ENCODE assay signal across 18 mouse cellular contexts in genomic region chr5:118311251-118311650, GRCm38 (mm10).
"Had no signal": no experiment of that assay in that cellular context is flagged by ENCODE, and none has a peak within 500 bp of the region (broad histone marks: within the 10 kb centered on the region; RNA-seq: fewer than 3 reads in every experiment).

No protein-coding gene starts in this region.

- H3K9me3 ChIP-seq: midbrain, embryonic 10.5 days; midbrain, embryonic 13.5 days; neural tube, embryonic 13.5 days; neural tube, embryonic 15.5 days had no signal

- DNase-seq: lung, adult 18-20 months; lung, embryonic 14.5 days; lung, postnatal 10 days; lung, postnatal 4 days; retina, postnatal 1 day; right cerebral cortex, adult 18-20 months; right cerebral cortex, postnatal 25 days; right cerebral cortex, postnatal 4 days; spleen, adult 18-20 months; thymus, adult 18-20 months; thymus, postnatal 14 days; thymus, postnatal 4 days had no signal

- H3K27ac ChIP-seq: midbrain, embryonic 10.5 days; midbrain, embryonic 13.5 days; neural tube, embryonic 13.5 days; neural tube, embryonic 15.5 days had no signal

- H3K27me3 ChIP-seq: neural tube, embryonic 13.5 days; neural tube, embryonic 15.5 days had no signal

- H3K9ac ChIP-seq: lung, embryonic 14.5 days; midbrain, embryonic 13.5 days; neural tube, embryonic 13.5 days; neural tube, embryonic 15.5 days had no signal

- H3K4me3 ChIP-seq: midbrain, embryonic 10.5 days; midbrain, embryonic 13.5 days; myocyte; neural tube, embryonic 13.5 days; neural tube, embryonic 15.5 days had no signal

- H3K4me1 ChIP-seq: midbrain, embryonic 13.5 days; neural tube, embryonic 13.5 days; neural tube, embryonic 15.5 days had no signal

- H3K4me2 ChIP-seq: lung, embryonic 14.5 days; midbrain, embryonic 13.5 days; neural tube, embryonic 13.5 days; neural tube, embryonic 15.5 days had no signal

- H3K36me3 ChIP-seq: midbrain, embryonic 10.5 days; midbrain, embryonic 13.5 days; neural tube, embryonic 13.5 days; neural tube, embryonic 15.5 days had no signal

- ATAC-seq: midbrain, embryonic 13.5 days; midbrain, embryonic 16.5 days had no signal
